Mouse (Mus musculus): ENCODE measurements around the gene Ovol2.
A peak's percentile ranks its signal among the peaks of the same experiment; 100 is the strongest.
"Not testable (repeated sequence)": the region's sequence is repeated elsewhere in the genome, so short reads cannot be mapped to it uniquely, and the experiment has no call there.

Ovol2 gene

DNA sequence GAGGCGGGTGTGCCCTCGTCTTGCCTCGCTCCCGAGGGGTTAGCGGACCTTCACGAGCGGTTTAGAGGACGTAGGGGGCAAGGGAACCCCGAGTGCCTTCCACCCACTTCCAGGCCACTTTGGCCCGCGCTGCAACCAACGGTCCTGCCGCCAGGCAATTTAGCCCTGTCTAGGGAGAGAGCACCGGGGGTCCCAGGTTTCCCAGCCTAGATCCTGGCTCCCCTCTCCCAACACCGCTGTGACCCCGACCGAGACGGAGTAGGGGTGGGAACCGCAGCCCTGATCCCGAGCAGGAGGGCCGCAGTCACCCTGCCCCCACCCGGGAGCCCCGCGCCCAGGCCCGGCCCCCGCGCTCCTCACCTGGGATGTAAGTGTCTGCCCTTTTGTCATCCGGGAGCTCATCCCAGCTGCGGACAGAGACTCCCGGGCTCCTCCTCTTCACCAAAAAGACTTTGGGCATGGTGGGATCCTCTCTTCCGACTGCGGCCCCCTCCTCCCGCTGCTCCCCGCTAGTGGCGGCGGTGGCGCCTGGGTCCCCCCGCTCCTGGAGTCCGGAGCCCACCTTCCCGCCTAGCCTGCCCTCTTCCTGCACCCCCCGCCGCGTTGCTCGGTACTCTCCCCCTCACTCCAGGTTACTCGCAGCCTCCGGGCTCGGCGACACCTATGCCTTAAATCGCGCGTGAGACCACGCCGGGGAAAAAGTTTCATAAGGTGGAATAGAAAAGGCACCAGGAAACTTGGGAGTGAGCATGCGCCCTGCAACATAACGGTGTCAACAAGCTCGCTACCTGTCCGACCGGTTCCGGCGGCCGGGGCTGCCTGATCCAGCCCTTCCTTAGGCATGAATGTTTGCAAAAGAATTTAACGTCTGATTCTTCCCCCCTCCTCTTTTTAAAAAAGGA lies at the start of gene Ovol2:
Gene Ovol2, minus strand, starts transcription at position 746 of the 902 bp plus-strand sequence.
- DNase-seq (ENCODE audit: low read depth): no peak

GRCm38 (mm10) chr2:144381741-144382140 lies 49.8 kb upstream of the Ovol2 start:
- no peak for DNase-seq (ENCODE audit: low read depth)

DNA sequence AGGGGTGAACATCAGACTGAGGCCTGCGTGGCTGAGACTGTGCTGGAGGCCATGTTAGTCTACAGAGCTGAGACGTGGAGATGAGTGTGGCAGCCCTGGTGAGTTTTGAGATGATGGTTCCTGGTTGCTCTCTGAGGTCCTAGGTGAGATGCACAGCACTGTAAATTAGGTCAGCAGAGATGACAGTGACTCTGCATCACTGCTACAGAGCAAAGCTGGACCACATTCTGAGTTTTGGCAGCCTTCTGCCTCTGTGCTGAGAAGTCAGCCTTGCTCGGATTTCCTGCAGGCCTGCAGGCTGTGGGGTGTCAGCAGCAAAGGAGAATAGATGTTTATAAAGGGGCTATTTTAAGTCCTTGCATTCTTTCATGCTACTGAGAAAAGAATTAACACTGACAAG lies 49.3 kb upstream of the Ovol2 start:
- no peak for DNase-seq (ENCODE audit: low read depth)

GRCm38 (mm10) chr2:144375063-144375703 lies 43.2 kb upstream of the Ovol2 start:
- DNase-seq (ENCODE audit: low read depth): no peak

GRCm38 (mm10) chr2:144373063-144373462 lies 41.1 kb upstream of the Ovol2 start:
- DNase-seq (ENCODE audit: low read depth): no peak

DNA sequence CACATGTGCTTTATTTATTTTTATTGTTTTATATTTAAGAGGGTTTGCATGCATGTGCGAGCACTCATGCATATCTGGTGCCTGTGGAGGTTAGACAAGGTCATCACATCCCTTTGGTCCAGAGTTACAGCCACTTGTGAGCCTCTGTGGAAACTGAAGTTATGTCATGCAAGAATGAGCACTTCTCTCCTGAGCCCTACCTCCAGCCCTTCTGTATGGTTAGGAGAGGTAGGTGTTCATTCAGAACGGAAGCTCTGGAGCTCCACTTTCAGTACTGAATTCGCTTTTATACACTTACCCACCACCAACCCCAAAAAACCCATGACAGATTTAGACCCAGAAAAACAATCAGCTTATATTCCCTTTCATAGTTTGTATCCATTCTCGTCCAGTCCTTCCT lies 39.6 kb upstream of the Ovol2 start:
- no peak for DNase-seq (ENCODE audit: low read depth)

- peak; percentile 22 for DNase-seq (ENCODE audit: low read depth)
Measured at GRCm38 (mm10) chr2:144369511-144369910, 37.6 kb upstream of the Ovol2 start.

- DNase-seq (ENCODE audit: low read depth): peak; percentile 80
Measured at GRCm38 (mm10) chr2:144369020-144369421, 37.1 kb upstream of the Ovol2 start.

DNA sequence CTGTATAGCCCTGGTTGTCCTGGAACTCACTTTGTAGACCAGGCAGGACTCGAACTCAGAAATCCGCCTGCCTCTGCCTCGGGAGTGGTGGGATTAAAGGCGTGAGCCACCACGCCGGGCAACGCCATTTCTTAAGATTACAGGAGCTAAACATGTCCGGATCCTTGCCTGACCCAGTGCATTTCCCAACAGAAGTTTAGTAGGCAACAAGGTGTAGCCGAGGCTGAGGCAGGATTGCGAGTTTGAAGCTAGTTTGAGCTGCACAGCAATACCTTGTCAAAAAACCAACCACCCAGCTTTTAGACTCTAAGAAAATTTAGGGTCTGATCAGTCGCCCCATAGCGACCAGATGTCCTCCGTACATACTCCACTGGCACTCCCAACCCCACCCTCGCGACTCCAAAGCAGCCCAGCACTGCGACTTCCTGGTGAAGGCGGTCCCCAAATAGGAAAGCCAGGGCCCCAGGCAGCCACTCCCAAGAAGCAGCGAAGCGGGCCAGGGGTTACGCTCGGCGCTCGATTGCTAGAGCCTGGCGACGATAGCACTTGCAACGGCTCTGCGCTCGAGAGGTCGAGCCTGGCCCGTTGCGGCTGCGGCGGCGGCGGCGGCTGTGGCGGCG lies 36.6 kb upstream of the Ovol2 start, which contains the start of the genes Kat14 and Pet117:
Gene Kat14, plus strand, starts transcription at position 584 of the 620 bp plus-strand sequence.
Gene Pet117, plus strand, starts transcription at position 597 of the 620 bp plus-strand sequence.
- peak; percentile 96 for DNase-seq (ENCODE audit: low read depth)

GRCm38 (mm10) chr2:144352843-144353242 lies 20.9 kb upstream of the Ovol2 start:
- DNase-seq (ENCODE audit: low read depth): no peak

DNA sequence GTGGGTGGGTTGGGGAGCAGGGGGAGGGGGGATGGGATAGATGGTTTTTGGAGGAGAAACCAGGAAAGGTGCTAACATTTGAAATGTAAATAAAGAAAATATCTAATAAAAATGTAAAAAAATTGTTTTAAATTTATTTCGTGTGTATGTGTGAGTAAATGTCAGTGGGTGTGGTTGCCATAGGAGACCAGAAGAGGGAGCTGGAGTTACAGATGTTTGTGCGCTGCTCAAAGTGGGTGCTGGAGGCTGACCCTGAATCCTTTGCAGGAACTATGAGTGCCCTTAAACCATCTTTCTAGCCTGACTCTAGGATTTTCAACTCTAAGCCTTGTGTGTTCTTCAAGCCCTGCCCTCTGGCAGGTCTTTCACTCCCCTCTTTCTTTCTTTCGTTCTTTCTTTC lies 16.6 kb upstream of the Ovol2 start:
- peak; percentile 19 for DNase-seq (ENCODE audit: low read depth)

- no peak for DNase-seq (ENCODE audit: low read depth)
Measured at GRCm38 (mm10) chr2:144343158-144343557, 11.2 kb upstream of the Ovol2 start.

DNA sequence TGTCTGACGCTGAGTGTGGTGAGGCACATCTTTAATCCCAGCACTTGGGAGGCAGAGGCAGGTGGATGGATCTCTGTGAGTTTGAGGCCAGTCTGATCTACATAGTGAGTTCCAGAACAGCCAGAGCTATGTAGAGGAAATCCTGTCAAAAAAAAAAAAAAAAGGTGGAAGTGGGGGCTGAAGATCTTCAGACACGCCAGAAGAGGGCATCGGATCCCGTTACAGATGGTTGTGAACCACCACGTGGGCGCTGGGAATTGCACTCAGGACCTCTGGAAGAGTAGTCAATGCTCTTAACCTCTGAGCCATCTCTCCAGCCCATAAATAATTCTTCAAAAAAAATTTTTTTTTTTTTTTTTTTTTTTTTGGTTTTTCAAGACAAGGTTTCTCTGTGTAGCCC lies 6.2 kb upstream of the Ovol2 start:
- not testable (repeated sequence) for DNase-seq (ENCODE audit: low read depth)

DNA sequence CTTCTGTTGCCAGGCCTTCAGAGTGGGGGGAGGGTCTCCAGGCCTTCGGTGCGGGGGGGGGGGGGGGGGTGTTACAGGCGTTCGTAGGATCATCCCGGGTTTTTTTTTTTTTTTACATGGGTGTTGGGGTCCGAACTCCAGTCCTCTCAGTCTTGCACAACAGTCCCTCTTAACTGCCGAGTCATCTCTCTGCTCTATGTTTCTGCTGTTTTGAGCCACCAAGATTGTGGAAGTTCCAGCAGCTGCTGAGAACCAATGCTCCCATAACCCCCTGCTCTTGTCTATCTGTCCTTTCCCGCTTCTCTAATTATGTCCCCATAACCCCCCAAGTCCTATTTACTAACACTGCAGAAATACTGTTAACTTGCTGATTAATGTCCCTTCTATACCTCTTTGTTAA lies 5.8 kb upstream of the Ovol2 start:
- no peak for DNase-seq (ENCODE audit: low read depth)

GRCm38 (mm10) chr2:144337230-144337629 lies 5.3 kb upstream of the Ovol2 start:
- DNase-seq (ENCODE audit: low read depth): no peak

- DNase-seq (ENCODE audit: low read depth): no peak
Measured at GRCm38 (mm10) chr2:144333138-144333842, 1.3 kb upstream of the Ovol2 start.

DNA sequence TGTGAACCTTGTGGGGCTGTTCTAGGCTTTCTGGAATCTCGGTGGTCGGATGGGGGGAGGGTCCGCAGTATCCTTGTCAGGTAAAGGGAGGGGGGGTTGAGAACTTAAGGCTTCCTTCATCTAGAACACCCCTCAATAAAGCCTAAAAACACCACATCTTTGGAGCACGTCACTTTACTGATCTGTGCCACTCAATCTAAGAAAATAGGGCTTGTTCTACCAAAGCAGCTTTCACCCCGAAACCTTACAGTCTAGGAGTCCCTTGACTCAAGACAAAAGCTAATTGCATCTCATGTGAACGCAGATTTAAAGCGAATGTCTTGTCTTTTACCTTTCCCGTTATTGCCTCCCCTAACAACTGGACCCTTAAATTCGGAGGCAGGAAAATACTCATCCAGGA lies 540 bp upstream of the Ovol2 start:
- no peak for DNase-seq (ENCODE audit: low read depth)

GRCm38 (mm10) chr2:144330960-144331371 lies 980 bp downstream of the Ovol2 start:
- DNase-seq (ENCODE audit: low read depth): no peak

DNA sequence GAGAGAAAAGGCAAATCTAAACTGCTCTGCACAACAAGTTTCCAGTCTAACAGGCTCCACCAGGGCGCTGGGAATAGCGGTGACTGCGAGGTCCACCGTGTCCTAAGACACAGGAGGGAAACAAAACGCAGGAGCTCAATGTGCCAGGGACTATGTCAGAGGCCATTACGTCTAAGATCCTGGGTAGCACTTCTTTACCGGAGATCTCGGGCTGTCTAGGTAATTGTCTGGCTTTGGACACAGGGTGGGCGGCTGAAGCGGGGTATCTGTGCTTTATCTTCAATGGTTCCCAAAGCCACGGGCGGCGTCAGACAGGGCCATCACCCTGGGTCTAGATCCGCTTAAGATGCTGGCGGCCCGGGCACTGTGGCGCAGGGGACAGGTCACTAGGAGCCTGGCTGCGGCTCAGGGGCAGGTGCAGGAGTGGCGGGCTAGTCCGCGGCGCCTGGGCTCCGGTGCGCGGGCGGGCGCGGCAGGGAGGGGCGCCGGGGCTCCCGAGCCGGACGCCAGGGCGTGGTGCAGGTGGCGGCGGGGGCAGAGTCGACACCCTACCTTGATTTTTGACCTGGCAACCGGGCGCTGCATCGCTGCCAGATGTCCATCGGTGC lies 1.5 kb downstream of the Ovol2 start:
- DNase-seq (ENCODE audit: low read depth): no peak

- DNase-seq (ENCODE audit: low read depth): no peak
Measured at GRCm38 (mm10) chr2:144329937-144330336, 2.0 kb downstream of the Ovol2 start.

DNA sequence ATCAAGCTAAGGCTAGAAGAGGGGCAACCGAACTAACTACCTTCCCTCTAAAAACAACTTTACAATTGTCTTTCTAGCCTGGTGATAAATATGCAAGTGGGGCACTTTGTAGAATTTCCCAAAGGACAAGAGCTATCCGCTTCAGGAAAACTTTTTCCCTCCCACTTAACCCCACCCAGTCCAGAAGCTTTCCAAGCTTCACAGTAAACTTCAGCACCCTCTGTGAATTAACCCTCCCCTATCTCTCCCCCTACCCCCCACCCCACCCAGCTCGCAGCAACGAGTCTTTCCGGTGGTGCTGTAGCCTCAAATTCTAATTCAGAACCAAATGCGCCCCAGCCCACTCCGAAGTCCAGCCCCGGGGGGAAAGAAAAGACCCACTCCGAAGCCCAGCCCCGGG lies 2.5 kb downstream of the Ovol2 start:
- no peak for DNase-seq (ENCODE audit: low read depth)

DNA sequence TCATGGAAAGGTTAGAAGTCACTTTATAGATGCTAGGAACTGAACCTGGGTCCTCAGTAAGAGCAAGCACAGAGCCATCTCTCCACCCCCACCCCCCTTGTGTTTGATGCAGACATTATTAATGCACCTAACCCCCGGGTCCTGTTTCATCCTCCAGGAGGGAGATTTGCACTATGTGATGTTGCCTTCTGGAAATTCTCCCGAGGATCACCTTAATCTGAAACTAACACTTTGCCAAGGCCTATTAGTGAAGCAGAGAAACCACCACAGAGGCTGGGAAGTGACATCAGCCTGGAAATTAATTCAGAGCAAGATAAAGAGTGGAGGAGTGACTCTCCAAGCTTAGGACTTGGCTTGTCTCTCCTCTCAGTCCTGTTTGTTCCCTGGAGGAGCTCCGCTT lies 7.7 kb downstream of the Ovol2 start:
- DNase-seq (ENCODE audit: low read depth): no peak

Measured in NIH3T3 (cell line).